Mouse (Mus musculus) gastrocnemius, postnatal 14 days (tissue): ENCODE measurements around the gene Smu1. TPM values are rescaled to one million over a fixed set of nuclear protein-coding genes. Genes with fewer than 3 reads are reported as not detected.

Experiments
- microRNA-seq, 2 experiments: library from miRNA; unstranded; fragments of <30 nt; microRNA quantifications; one replicate each; pipeline ENCODE4 v1.2.0; 2021
- total RNA-seq, 2 experiments: library from RNA; stranded (reverse); gene quantifications; 2 replicates each; pipeline ENCODE4 v1.2.3; 2021

Gene Smu1
- total RNA-seq, 2 experiments from 2014 or later: 28.8 to 29.4 TPM

Small RNAs within 50 kb of the gene (microRNA-seq; reads per million reads assigned to microRNA genes)
- gene Mir207: 0 reads per million in 2 experiments

Other genes starting within 250 kb of the Smu1 start
- 10 to 100 TPM; 12.9 to 13.0 TPM for gene Aptx, start 54.7 kb downstream of the Smu1 start, total RNA-seq
- gene Dnaja1, start 35.8 kb downstream of the Smu1 start, total RNA-seq: 10 to 100 TPM; 43.2 to 59.6 TPM
- 10 to 100 TPM; 36.3 to 38.8 TPM for gene B4galt1, start 96.1 kb upstream of the Smu1 start, total RNA-seq
- not detected for gene Spink4, start 162.1 kb upstream of the Smu1 start, total RNA-seq
- gene Bag1, start 190.4 kb upstream of the Smu1 start, total RNA-seq: 100 to 1,000 TPM; 147 to 150 TPM
- gene Chmp5, start 190.5 kb upstream of the Smu1 start, total RNA-seq: 10 to 100 TPM; 26.7 to 27.9 TPM
- gene Nfx1, start 213.0 kb upstream of the Smu1 start, total RNA-seq: 10 to 100 TPM; 18.3 to 18.9 TPM